Mouse (Mus musculus): ENCODE measurements around the gene Cald1.

- TF ChIP-seq CTCF (IDR thresholded peaks at IDR 0.05; ENCODE audit: low read depth, low read length) (no peak), POLR2A (IDR thresholded peaks at IDR 0.05; ENCODE audit: extremely low read depth, insufficient read depth, low read length) (no peak)
These were observed 39.5 kb downstream of the Cald1 start for GRCm38 (mm10) chr6:34637588-34638438.
